8 mouse cellular contexts compared by ENCODE assay signal in the genomic region with DNA sequence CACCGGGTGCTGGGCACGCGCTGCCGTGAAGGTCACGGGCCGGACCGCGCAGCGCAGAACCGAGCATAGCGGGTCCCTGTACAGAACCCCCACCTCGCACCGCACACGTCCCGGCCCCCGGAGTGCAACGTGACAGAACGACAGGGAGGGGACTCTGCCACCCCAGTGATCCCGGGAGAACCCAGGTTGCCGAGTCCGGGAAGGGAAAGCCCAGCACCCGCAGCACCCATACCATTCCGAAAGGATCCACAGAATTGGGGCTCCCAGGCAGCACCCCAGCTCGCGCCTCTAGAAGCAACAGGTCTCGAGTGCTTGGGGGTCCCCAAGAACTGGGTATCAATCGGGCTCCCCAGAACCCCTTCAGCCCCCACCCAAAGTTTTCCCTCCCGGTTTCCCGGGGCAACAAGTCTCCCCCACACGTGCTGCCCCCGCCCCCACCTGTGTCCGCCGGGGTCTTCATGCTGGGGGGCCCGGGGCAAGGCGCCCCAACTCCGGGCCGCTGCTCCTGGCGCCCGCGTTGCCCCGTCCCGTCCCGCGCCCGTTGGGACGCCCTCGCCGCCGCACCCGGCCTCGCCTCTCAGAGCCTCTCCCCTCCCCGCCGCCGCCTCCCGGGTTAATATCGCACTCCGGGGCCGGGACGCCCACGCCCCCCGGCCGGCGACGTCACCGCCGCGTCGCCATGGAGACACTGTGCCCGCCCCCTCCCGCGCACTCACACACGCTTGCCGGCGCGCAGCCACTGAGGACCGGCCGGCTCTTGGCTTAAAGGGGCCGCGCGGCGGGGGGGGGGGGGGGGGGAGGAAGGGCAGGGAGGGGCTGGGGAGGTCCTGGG. TPM values are rescaled to one million over a fixed set of nuclear protein-coding genes. Genes with fewer than 3 reads are reported as not detected.
DNase-seq lines count a peak whose midpoint lies in the region; ATAC-seq and TF ChIP-seq lines count a peak whose summit lies in the region.

A gene (minus strand): TSS at position 621 of the 832 bp plus-strand sequence.

- peaks cover 47% of the 10 kb centered on the region for H3K4me1 ChIP-seq in heart, embryonic 13.5 days
- peaks cover 37% of the 10 kb centered on the region for H3K4me1 ChIP-seq in liver, embryonic 11.5 days (replicated peaks; ENCODE audit: control insufficient read depth, insufficient read depth, low read length)

- H3K79me2 ChIP-seq in myocyte (ENCODE audit: control insufficient read depth, insufficient read depth), result peaks cover 47% of the 10 kb centered on the region

- peak; percentile 75 for ATAC-seq in heart, embryonic 13.5 days (ENCODE audit: extremely low read depth, insufficient number of reproducible peaks, low FRiP score, low TSS enrichment)
- peak; percentile 83 for ATAC-seq in liver, embryonic 11.5 days (replicated peaks; ENCODE audit: low FRiP score)

- H3K9ac ChIP-seq in heart, embryonic 13.5 days, result peak within 1 kb of the TSS; percentile 100
- peak within 1 kb of the TSS; percentile 95 for H3K9ac ChIP-seq in liver, embryonic 11.5 days (ENCODE audit: low read depth, low read length)

- peak within 1 kb of the TSS; percentile 99 for H3K4me3 ChIP-seq in heart, embryonic 13.5 days
- peak within 1 kb of the TSS; percentile 97 for H3K4me3 ChIP-seq in liver, embryonic 11.5 days (ENCODE audit: low read depth, low read length)
- peak within 1 kb of the TSS; percentile 84 for H3K4me3 ChIP-seq in myocyte

- no peaks in the 10 kb centered on the region for H3K27me3 ChIP-seq in heart, embryonic 13.5 days (replicated peaks)
- H3K27me3 ChIP-seq in liver, embryonic 11.5 days (replicated peaks; ENCODE audit: control insufficient read depth, insufficient read depth, low read length), result no peaks in the 10 kb centered on the region
- no peaks in the 10 kb centered on the region for H3K27me3 ChIP-seq in myocyte (ENCODE audit: control insufficient read depth, insufficient read depth, insufficient read length)

- DNase-seq in CD4-positive helper T cell, adult 2 months (ENCODE audit: low read depth, low spot score), result peak; percentile 97
- DNase-seq in c-Kit-negative CD71-positive TER-119-positive erythroid progenitor cells, embryonic 14.5 days (ENCODE audit: low read depth, low spot score), result peak; percentile 78
- DNase-seq in fibroblast of lung, adult 2 months (ENCODE audit: low read depth), result peak; percentile 66
- peak; percentile 98 for DNase-seq in kidney, postnatal 10 days
- peak; percentile 99 for DNase-seq in liver, embryonic 11.5 days (ENCODE audit: low spot score)
- DNase-seq in spleen, postnatal 4 days (ENCODE audit: low spot score in 2 of 2), result peak; percentile 95 to 99

- WGBS in heart, embryonic 13.5 days, result 1% methylated on average over 70 of the region's 81 CpGs
- under 1% methylated on average over 68 of the region's 81 CpGs for WGBS in liver, embryonic 11.5 days

- H3K36me3 ChIP-seq in heart, embryonic 13.5 days, result peaks cover 9% of the 10 kb centered on the region
- H3K36me3 ChIP-seq in liver, embryonic 11.5 days (ENCODE audit: control insufficient read depth, insufficient read depth, low read length), result peaks cover 10% of the 10 kb centered on the region; the same call in 1 of the 2 replicates
- no peaks in the 10 kb centered on the region for H3K36me3 ChIP-seq in myocyte (ENCODE audit: control insufficient read depth, insufficient read depth)

- peak; percentile 95 for TF ChIP-seq POLR2A in myocyte (IDR thresholded peaks at IDR 0.05; ENCODE audit: insufficient read length, low read depth)

- no peaks in the 10 kb centered on the region for H3K9me3 ChIP-seq in heart, embryonic 13.5 days
- H3K9me3 ChIP-seq in liver, embryonic 11.5 days (ENCODE audit: control insufficient read depth, low read length), result no peaks in the 10 kb centered on the region

- peak within 1 kb of the TSS; percentile 96 for H3K4me2 ChIP-seq in heart, embryonic 13.5 days
- peak within 1 kb of the TSS; percentile 91 for H3K4me2 ChIP-seq in liver, embryonic 11.5 days
- peak within 1 kb of the TSS; percentile 95 for H3K4me2 ChIP-seq in myocyte (ENCODE audit: low read depth)

- H3K27ac ChIP-seq in heart, embryonic 13.5 days (replicated peaks), result peak within 1 kb of the TSS; percentile 100
- H3K27ac ChIP-seq in liver, embryonic 11.5 days (ENCODE audit: low read depth, low read length), result peak within 1 kb of the TSS; percentile 95

- peak within 1 kb of the TSS; percentile 27 for H3ac ChIP-seq in myocyte (ENCODE audit: control insufficient read depth, insufficient read length)

TF ChIP-seq in myocyte, 11 proteins besides CTCF, POLR2A, EP300 and RAD21:
- TF ChIP-seq MYOD1 (IDR thresholded peaks at IDR 0.05; ENCODE audit: control insufficient read depth in 1 of 3, insufficient read length in 2 of 3, low read depth in 2 of 3) (peak in 1 of 3 experiments; percentile 37), USF1 (IDR thresholded peaks at IDR 0.05; ENCODE audit: low read depth) (no peak), MYOG (IDR thresholded peaks at IDR 0.05; ENCODE audit: control insufficient read depth in 1 of 3, insufficient read depth in 1 of 3, insufficient read length in 2 of 3, low read depth in 2 of 3) (peak in 1 of 3 experiments; percentile 9), REST (IDR thresholded peaks at IDR 0.05; ENCODE audit: insufficient read depth, insufficient read length) (no peak), POLR2AphosphoS2 (IDR thresholded peaks at IDR 0.05; ENCODE audit: insufficient read length, low read depth) (peak; percentile 96), TCF12 (IDR thresholded peaks at IDR 0.05; ENCODE audit: insufficient read depth, poor library complexity, severe bottlenecking) (no peak)
TF ChIP-seq in myocyte: peak in this region for 3.

RNA-seq across cellular contexts. Expression of the gene that starts here (rescaled TPM):
- polyA plus RNA-seq in heart, embryonic 13.5 days (2015; fragmentation: Nextera tagmentation; extraction: Ambion mirVana), result 11.2 and 14.3 TPM in 2 replicates
- polyA plus RNA-seq in liver, embryonic 11.5 days (2014; fragmentation: Nextera tagmentation; extraction: Ambion mirVana), result 13.8 and 16.4 TPM in 2 replicates
- polyA plus RNA-seq in myocyte (2012; fragmentation: generic; extraction: Trizol), result 42.5 TPM

Comparison
In these comparisons a context has a peak if more than half of its experiments do, and no peak if none do; other contexts are left out.
1. Peak in every context shown above with its lines: DNase-seq, ATAC-seq, H3K4me3 ChIP-seq and H3K27ac ChIP-seq.